Mouse (Mus musculus) small intestine, adult 2 months (tissue): Measurements from ENCODE around the gene Zdhhc20. TPM values are rescaled to one million over a fixed set of nuclear protein-coding genes. Genes with fewer than 3 reads are reported as not detected.
"Not testable (repeated sequence)": the region's sequence is repeated elsewhere in the genome, so short reads cannot be mapped to it uniquely, and the experiment has no call there.

Experiments
- H3K27ac ChIP-seq: fragments of 200-500 bp; 2 replicates; pipeline ENCODE4 v1.5.1; 2012; ENCODE audit warnings: low read depth, low read length, control low read depth, inconsistent platforms; ENCODE audit not compliant: insufficient read depth
- H3K27me3 ChIP-seq: fragments of 200-500 bp; 2 replicates; pipeline ENCODE4 v1.6.1; 2012; ENCODE audit warnings: mild to moderate bottlenecking, moderate library complexity, low read length, inconsistent platforms; ENCODE audit not compliant: control insufficient read depth, insufficient read depth
- H3K36me3 ChIP-seq: fragments of 200-500 bp; 2 replicates; pipeline ENCODE4 v1.6.1; 2012; ENCODE audit warnings: mild to moderate bottlenecking, low read length, control low read depth, inconsistent platforms; ENCODE audit not compliant: control insufficient read depth, insufficient read depth
- H3K4me1 ChIP-seq: fragments of 200-500 bp; 2 replicates; pipeline ENCODE4 v1.6.1; 2012; ENCODE audit warnings: low read length, inconsistent platforms, mixed read lengths; ENCODE audit not compliant: control insufficient read depth, insufficient read depth, insufficient read length
- H3K4me3 ChIP-seq: fragments of 200-500 bp; 2 replicates; pipeline ENCODE4 v1.5.1; 2012; ENCODE audit warnings: low read depth, mild to moderate bottlenecking, control low read depth, inconsistent platforms, low read length, moderate library complexity
- CTCF ChIP-seq: fragments of 200-500 bp; IDR thresholded peaks from 2 replicates; pipeline ENCODE4 v1.5.1; 2012; ENCODE audit warnings: low read depth, mild to moderate bottlenecking, control low read depth, inconsistent platforms, low read length, moderate library complexity, mixed read lengths; ENCODE audit not compliant: insufficient replicate concordance, insufficient read length; ENCODE audit errors: extremely low read depth
- POLR2A ChIP-seq: fragments of 200-500 bp; IDR thresholded peaks from 2 replicates; pipeline ENCODE4 v1.6.1; 2012; ENCODE audit warnings: low read depth, mild to moderate bottlenecking, control low read depth, inconsistent platforms, low read length, moderate library complexity
- WGBS: fragments of 180-500 bp; shearing (Covaris S2); methylation state at CpG from one replicate; pipeline ENCODE4 v1.1.7; 2018; 5-methylcytosine and 5-hydroxymethylcytosine counted together
- polyA plus RNA-seq: library from polyadenylated mRNA; depleted of rRNA; stranded (reverse); fragments of >200 nt; gene quantifications from 2 replicates; pipeline ENCODE4 v1.2.3, GENCODE M21; 2012

Zdhhc20 gene
- polyA plus RNA-seq, 1 experiment: 2.0 TPM

DNA sequence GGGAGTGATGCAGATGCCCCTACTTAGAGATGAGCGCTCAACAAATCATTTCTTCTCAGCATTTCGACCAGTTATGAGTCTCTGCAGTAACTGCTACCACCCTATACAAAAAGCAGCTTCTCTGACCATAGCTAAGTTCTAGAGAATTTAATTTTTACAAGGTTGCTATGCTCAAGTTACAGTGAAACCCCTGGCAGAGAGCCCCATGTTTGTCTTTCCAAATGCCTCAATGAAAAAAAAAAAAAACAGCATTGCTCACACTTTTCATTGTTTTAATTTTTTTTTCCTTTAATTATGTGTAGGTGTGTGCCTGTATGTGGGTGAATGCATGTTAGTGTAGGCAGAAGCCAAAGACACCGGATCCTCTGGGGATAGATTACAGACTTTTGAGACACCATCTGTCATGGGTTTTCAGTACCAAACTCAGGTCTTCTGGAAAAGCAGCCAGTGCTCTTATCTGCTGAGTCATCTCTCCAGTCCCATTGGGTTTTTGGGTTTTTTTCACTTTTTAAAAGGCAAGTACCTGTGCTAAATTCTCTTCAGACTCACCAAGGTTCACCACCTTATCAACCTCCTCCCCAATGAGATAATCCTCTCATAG is 23.3 kb downstream of the Zdhhc20 start:
- WGBS: 94% methylated on average over 3 of the region's 3 CpGs
- H3K36me3 ChIP-seq: peaks cover 19% of the 10 kb centered on the region
- no peak overlapping the region for H3K4me3 ChIP-seq
- H3K27ac ChIP-seq: no peak overlapping the region
- H3K27me3 ChIP-seq: no peaks in the 10 kb centered on the region
- H3K4me1 ChIP-seq: no peaks in the 10 kb centered on the region
- TF ChIP-seq CTCF (no peak), POLR2A (no peak)

GRCm38 (mm10) chr14:57865256-57865655 is 24.8 kb downstream of the Zdhhc20 start:
- no peaks in the 10 kb centered on the region for H3K27me3 ChIP-seq
- no peak overlapping the region for H3K4me3 ChIP-seq
- TF ChIP-seq POLR2A: no peak
- TF ChIP-seq CTCF: no peak
- no peaks in the 10 kb centered on the region for H3K4me1 ChIP-seq
- no peak overlapping the region; the same call in 1 of the 2 replicates for H3K27ac ChIP-seq
- peaks cover 21% of the 10 kb centered on the region for H3K36me3 ChIP-seq
- 82% methylated on average over 3 of the region's 3 CpGs for WGBS

DNA sequence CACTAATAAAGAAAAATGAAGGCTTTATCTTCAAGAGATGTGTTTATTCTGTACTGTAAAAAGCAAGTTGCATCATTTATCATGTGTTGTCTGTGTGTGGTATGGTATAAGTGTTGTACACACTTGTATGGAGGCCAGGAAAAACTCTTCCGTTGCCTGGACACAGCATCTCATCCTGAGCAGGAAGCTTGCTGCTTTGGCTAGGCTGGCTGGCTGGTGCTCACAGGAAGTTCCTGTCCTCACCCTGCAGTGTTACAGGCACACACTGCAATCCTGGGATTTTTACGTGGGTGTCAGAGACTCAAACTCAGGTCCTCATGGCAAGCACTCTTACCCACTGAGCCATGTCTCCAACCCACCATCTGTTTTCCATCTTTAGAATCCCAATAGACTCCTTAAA is 26.9 kb downstream of the Zdhhc20 start:
- H3K36me3 ChIP-seq: peaks cover 18% of the 10 kb centered on the region
- H3K27me3 ChIP-seq: no peaks in the 10 kb centered on the region
- no peak overlapping the region for H3K4me3 ChIP-seq
- no peaks in the 10 kb centered on the region for H3K4me1 ChIP-seq
- no peak for TF ChIP-seq CTCF
- no peak for TF ChIP-seq POLR2A
- H3K27ac ChIP-seq: no peak overlapping the region
- WGBS: 82% methylated on average over 2 of the region's 2 CpGs

GRCm38 (mm10) chr14:57861987-57862412 is 28.1 kb downstream of the Zdhhc20 start:
- no peak overlapping the region for H3K4me3 ChIP-seq
- TF ChIP-seq POLR2A (no peak), CTCF (no peak)
- H3K27me3 ChIP-seq: no peaks in the 10 kb centered on the region
- H3K36me3 ChIP-seq: peaks cover 22% of the 10 kb centered on the region
- 78% methylated on average over 4 of the region's 4 CpGs for WGBS
- H3K27ac ChIP-seq: no peak overlapping the region
- no peaks in the 10 kb centered on the region for H3K4me1 ChIP-seq

DNA sequence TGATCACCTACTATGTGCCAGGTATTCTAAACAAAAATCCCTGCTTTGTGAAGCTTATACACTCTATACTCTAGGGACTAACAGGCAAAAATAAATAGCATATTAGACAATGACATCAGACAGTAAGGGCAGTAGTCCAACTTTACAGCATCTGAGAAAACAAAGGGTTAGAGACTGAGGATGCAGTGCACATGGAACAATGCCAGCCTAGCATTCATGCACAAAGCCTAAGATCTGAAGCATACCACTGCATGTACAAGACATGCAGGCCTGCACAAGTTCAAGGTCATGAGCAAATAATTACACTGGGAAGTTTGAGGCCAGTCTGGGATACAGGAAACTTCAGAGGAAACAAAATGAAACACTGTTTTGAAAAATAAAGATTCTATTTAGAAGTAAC is 30.6 kb downstream of the Zdhhc20 start:
- TF ChIP-seq CTCF (no peak), POLR2A (no peak)
- Histone ChIP-seq H3K4me3 (no peak overlapping the region), H3K27me3 (no peaks in the 10 kb centered on the region), H3K36me3 (peaks cover 17% of the 10 kb centered on the region), H3K27ac (no peak overlapping the region), H3K4me1 (no peaks in the 10 kb centered on the region)

DNA sequence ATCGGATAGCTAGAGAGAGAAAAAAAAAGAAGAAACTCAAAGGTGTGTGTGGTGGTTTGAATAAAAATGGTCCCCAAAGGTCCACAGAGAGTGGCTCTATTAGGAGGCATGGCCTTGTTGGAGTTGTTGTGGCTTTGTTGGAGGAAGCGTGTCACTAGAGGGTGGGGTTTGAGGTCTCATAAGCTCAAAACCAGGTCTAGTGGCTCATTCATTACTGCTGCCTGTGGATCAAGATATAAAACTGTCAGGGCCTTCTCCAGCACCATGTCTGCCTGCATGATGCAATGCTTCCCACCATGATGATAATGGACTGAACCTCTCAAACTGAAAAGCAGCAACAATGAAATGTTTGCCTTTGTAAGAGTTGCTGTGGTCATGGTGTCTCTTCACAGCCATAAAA is 31.5 kb downstream of the Zdhhc20 start:
- H3K36me3 ChIP-seq: peaks cover 15% of the 10 kb centered on the region
- TF ChIP-seq CTCF (no peak), POLR2A (no peak)
- no peak overlapping the region for H3K4me3 ChIP-seq
- no peaks in the 10 kb centered on the region for H3K4me1 ChIP-seq
- no peaks in the 10 kb centered on the region for H3K27me3 ChIP-seq
- WGBS: 91% methylated on average over 2 of the region's 2 CpGs
- no peak overlapping the region for H3K27ac ChIP-seq

- H3K4me1 ChIP-seq, H3K27me3 ChIP-seq, H3K27ac ChIP-seq, H3K4me3 ChIP-seq: not testable (repeated sequence)
- H3K36me3 ChIP-seq: peaks cover 12% of the 10 kb centered on the region; the same call in 1 of the 2 replicates
Observed at GRCm38 (mm10) chr14:57856037-57856436, 34.0 kb downstream of the Zdhhc20 start.

- H3K4me3 ChIP-seq: no peak overlapping the region
- H3K4me1 ChIP-seq: no peaks in the 10 kb centered on the region
- H3K27me3 ChIP-seq: no peaks in the 10 kb centered on the region
- peaks cover 12% of the 10 kb centered on the region for H3K36me3 ChIP-seq
- no peak for TF ChIP-seq POLR2A
- TF ChIP-seq CTCF: no peak
- H3K27ac ChIP-seq: no peak overlapping the region
- 91% methylated on average over 2 of the region's 2 CpGs for WGBS
Observed at GRCm38 (mm10) chr14:57852961-57853360, 37.1 kb downstream of the Zdhhc20 start.
